Mouse (Mus musculus) intestine, embryonic 15.5 days (tissue): ENCODE measurements around the gene Keap1. TPM values are rescaled to one million over a fixed set of nuclear protein-coding genes. Genes with fewer than 3 reads are reported as not detected.

Experiments used
- ATAC-seq: fragments of 200-750 bp; cut with Nextera tagmentation; 2 replicates; pipeline ENCODE4 v1.8.0; 2017; ENCODE audit warnings: moderate TSS enrichment, moderate library complexity
- H3K27ac ChIP-seq: fragments of 300-500 bp; sonication (generic); 2 replicates; pipeline ENCODE4 v1.5.1; 2015; ENCODE audit warnings: mild to moderate bottlenecking, inconsistent platforms
- H3K27me3 ChIP-seq: fragments of 300-500 bp; sonication (generic); replicated peaks from 2 replicates; pipeline ENCODE4 v1.6.1; 2015; ENCODE audit warnings: inconsistent platforms
- H3K36me3 ChIP-seq: fragments of 300-500 bp; sonication (generic); 2 replicates; pipeline ENCODE4 v1.6.1; 2015; ENCODE audit warnings: inconsistent platforms
- H3K4me1 ChIP-seq: fragments of 300-500 bp; sonication (generic); replicated peaks from 2 replicates; pipeline ENCODE4 v1.6.1; 2015; ENCODE audit warnings: inconsistent platforms
- H3K4me2 ChIP-seq: fragments of 300-500 bp; sonication (generic); replicated peaks from 2 replicates; pipeline ENCODE4 v1.6.1; 2015; ENCODE audit warnings: mild to moderate bottlenecking, inconsistent platforms
- H3K4me3 ChIP-seq: fragments of 300-500 bp; sonication (generic); replicated peaks from 2 replicates; pipeline ENCODE4 v1.5.1; 2015; ENCODE audit warnings: inconsistent platforms
- H3K9ac ChIP-seq: fragments of 300-500 bp; sonication (generic); 2 replicates; pipeline ENCODE4 v1.6.1; 2015; ENCODE audit warnings: inconsistent platforms
- H3K9me3 ChIP-seq: fragments of 300-500 bp; sonication (generic); 2 replicates; pipeline ENCODE4 v1.6.1; 2016; ENCODE audit warnings: inconsistent platforms
- WGBS: fragments of 180-500 bp; shearing (Covaris S2); methylation state at CpG from one replicate; pipeline ENCODE4 v1.1.7; 2015; 5-methylcytosine and 5-hydroxymethylcytosine counted together
- polyA plus RNA-seq: library from polyadenylated mRNA; unstranded; fragments of >200 nt; fragmentation: Nextera tagmentation; extraction: Ambion mirVana; gene quantifications from 2 replicates; pipeline ENCODE4 v1.2.1, GENCODE M21; 2015

Gene Keap1
- polyA plus RNA-seq, 1 experiment from 2014 or later = 55.8 TPM

DNA sequence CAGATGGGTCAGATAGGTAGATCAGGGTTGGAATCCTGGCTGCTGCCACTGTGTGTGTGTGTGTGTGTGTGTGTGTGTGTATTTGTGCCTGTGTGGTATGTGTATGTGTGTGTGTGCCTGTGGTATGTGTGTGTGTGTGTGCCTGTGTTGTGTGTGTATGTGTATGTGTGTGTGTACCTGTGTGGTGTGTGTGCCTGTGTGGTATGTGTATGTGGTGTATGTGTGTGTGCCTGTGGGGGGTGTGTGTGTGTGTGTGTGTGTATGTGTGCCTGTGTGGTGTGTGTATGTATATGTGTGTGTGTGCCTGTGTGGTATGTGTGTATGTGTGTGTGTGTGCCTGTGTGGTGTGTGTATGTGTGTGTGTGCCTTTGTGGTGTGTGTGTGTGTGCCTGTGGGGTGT lies 15.5 kb upstream of the Keap1 start:
- Histone ChIP-seq H3K4me3 (no peak overlapping the region), H3K4me2 (no peak overlapping the region), H3K4me1 (0 out of 2 replicates have a peak, but pooled peaks cover under 1% of the 10 kb centered on the region), H3K9me3 (no peaks in the 10 kb centered on the region), H3K27ac (no peak overlapping the region), H3K27me3 (peaks cover 35% of the 10 kb centered on the region), H3K36me3 (no peaks in the 10 kb centered on the region), H3K9ac (no peak overlapping the region)
- no peak for ATAC-seq

- Histone ChIP-seq H3K27ac (no peak overlapping the region), H3K4me1 (peaks cover 8% of the 10 kb centered on the region; the same call in 1 of the 2 replicates), H3K9ac (no peak overlapping the region), H3K9me3 (no peaks in the 10 kb centered on the region), H3K36me3 (no peaks in the 10 kb centered on the region), H3K27me3 (peaks cover 61% of the 10 kb centered on the region), H3K4me3 (no peak overlapping the region), H3K4me2 (no peak overlapping the region)
- 57% methylated on average over 13 of the region's 13 CpGs for WGBS
- ATAC-seq = no peak; the same call in 1 of the 2 replicates
Measured at GRCm38 (mm10) chr9:21251116-21251735, 12.1 kb upstream of the Keap1 start.

- no peak overlapping the region for H3K9ac ChIP-seq
- no peaks in the 10 kb centered on the region for H3K36me3 ChIP-seq
- peaks cover 68% of the 10 kb centered on the region for H3K27me3 ChIP-seq
- H3K4me1 ChIP-seq = peaks cover 8% of the 10 kb centered on the region; the same call in 1 of the 2 replicates
- H3K9me3 ChIP-seq = no peaks in the 10 kb centered on the region
- H3K27ac ChIP-seq = no peak overlapping the region
- no peak overlapping the region for H3K4me3 ChIP-seq
- H3K4me2 ChIP-seq = no peak overlapping the region
- 57% methylated on average over 2 of the region's 2 CpGs for WGBS
- ATAC-seq = no peak
Measured at GRCm38 (mm10) chr9:21250509-21250908, 11.3 kb upstream of the Keap1 start.

DNA sequence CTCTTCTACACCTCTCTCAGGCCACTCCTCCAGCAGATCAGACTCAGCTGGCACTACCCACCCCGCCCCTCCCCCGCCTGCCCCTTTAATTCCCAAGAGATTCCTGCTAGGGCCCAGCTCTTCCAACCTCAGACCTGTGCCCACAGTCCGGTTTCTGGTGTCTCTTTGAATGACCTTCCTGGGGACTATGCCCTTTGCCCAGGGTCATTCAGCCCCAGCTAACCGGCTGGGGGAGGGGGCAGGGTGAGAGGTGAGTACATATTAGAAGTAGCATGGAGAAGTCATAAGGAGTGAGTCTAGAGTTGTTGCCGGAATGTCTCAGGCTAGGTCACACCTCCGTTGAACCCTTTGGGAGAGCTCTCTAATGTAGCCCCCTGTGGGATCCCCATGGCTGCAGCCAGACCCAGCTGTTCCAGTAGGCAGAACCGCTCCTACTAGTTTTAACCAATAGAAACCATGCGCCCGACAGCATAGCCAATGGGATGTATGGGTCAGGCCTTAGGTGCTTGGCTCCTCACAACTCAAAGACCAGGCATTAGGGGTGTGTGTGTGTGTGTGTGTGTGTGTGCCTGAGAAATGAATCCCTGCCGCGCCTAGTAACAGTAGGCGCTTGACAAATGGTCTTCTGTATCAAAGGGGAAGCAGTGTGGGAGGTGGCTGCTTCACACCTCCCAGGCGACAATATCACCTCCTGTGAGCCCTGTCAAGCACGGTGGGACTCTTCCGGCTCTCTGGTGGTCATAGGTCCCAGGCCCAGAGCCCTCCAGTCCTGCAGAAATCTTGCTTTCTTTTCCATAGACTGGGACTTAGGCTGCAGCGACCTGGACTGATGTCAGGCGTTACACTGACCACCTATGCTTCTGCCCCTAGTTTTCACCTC lies 10.7 kb upstream of the Keap1 start:
- Histone ChIP-seq H3K4me1 (peaks cover 13% of the 10 kb centered on the region), H3K9me3 (no peaks in the 10 kb centered on the region), H3K4me2 (no peak overlapping the region), H3K9ac (no peak overlapping the region), H3K27me3 (peaks cover 75% of the 10 kb centered on the region), H3K36me3 (no peaks in the 10 kb centered on the region), H3K4me3 (no peak overlapping the region), H3K27ac (no peak overlapping the region)
- WGBS = 20% methylated on average over 17 of the region's 17 CpGs
- 0 out of 2 replicates have a peak, but pooled peaks have one; percentile 12 for ATAC-seq

DNA sequence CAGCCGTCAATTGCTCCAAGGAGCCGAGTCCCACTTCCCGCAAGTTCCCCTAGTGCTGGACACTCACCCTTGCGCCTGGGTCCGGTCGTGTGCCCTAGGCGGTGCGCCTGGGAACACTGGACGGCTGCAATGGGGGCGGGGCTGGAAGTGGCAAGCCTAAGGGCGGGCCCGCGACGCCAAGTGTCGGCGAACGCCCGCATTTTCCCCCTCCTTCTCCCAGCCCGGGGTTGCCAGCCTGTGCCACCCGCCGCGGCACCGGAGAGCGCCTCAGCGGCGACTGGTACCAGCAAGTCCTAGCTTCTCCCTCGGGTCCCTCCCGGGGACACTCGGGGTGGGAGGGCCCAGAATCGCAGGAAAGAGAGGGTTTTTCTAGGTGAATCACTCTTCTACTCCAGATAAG lies 9.2 kb upstream of the Keap1 start, which contains the start of gene S1pr5:
S1pr5 (minus strand) TSS at position 118 of the 400 bp plus-strand sequence.
- H3K9me3 ChIP-seq = no peaks in the 10 kb centered on the region
- H3K36me3 ChIP-seq = no peaks in the 10 kb centered on the region
- peak within 1 kb of the TSS; percentile 6; the same call in 1 of the 2 replicates for H3K9ac ChIP-seq
- peaks cover 25% of the 10 kb centered on the region for H3K4me1 ChIP-seq
- H3K27me3 ChIP-seq = peaks cover 90% of the 10 kb centered on the region
- peak within 1 kb of the TSS; percentile 20 for H3K4me3 ChIP-seq
- 2% methylated on average over 30 of the region's 30 CpGs for WGBS
- no peak within 1 kb of the TSS for H3K27ac ChIP-seq
- peak within 1 kb of the TSS; percentile 55 for H3K4me2 ChIP-seq
- no peak for ATAC-seq

GRCm38 (mm10) chr9:21246342-21246741 lies 7.2 kb upstream of the Keap1 start:
- H3K4me1 ChIP-seq = peaks cover 25% of the 10 kb centered on the region
- no peaks in the 10 kb centered on the region for H3K36me3 ChIP-seq
- no peaks in the 10 kb centered on the region for H3K9me3 ChIP-seq
- H3K4me2 ChIP-seq = no peak overlapping the region
- H3K4me3 ChIP-seq = no peak overlapping the region
- H3K9ac ChIP-seq = no peak overlapping the region
- 74% methylated on average over 1 of the region's 1 CpGs for whole genome bisulfite sequencing
- peaks cover 81% of the 10 kb centered on the region for H3K27me3 ChIP-seq
- no peak for ATAC-seq
- no peak overlapping the region for H3K27ac ChIP-seq

DNA sequence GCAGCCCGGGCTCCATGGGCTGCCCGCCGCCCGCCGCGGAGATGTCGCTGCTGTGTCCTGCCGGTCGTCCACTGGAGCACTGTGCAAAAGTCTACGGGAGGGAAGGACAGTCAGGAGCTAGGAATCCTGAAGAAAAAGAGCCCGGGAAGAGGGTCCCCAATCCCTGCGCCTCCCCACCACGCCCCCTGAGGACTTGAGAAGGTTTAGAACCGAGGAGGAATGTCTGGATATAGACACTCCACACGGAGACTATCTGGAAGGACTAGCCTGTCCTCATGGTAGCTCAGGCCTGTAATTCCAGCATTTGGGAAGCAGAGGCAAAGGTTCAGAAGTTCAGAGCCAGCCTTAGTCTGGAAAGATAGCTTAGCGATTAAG lies 5.9 kb upstream of the Keap1 start:
- Histone ChIP-seq H3K4me1 (peaks cover 25% of the 10 kb centered on the region), H3K27ac (no peak overlapping the region), H3K36me3 (no peaks in the 10 kb centered on the region), H3K27me3 (peaks cover 69% of the 10 kb centered on the region), H3K4me3 (peak overlapping the region; percentile 45), H3K9me3 (no peaks in the 10 kb centered on the region), H3K4me2 (peak overlapping the region; percentile 93), H3K9ac (peak overlapping the region; percentile 39)
- 3% methylated on average over 16 of the region's 16 CpGs for WGBS
- ATAC-seq = no peak

- Histone ChIP-seq H3K9ac (peak overlapping the region; percentile 39), H3K27me3 (peaks cover 63% of the 10 kb centered on the region), H3K4me2 (peak overlapping the region; percentile 93), H3K27ac (no peak overlapping the region), H3K4me1 (peaks cover 26% of the 10 kb centered on the region), H3K4me3 (peak overlapping the region; percentile 45), H3K9me3 (no peaks in the 10 kb centered on the region), H3K36me3 (no peaks in the 10 kb centered on the region)
- 1% methylated on average over 72 of the region's 72 CpGs for WGBS
- peak; percentile 44 for ATAC-seq
Measured at GRCm38 (mm10) chr9:21244428-21245112, 5.4 kb upstream of the Keap1 start.

GRCm38 (mm10) chr9:21243826-21244427 lies 4.8 kb upstream of the Keap1 start:
- WGBS = 13% methylated on average over 42 of the region's 42 CpGs
- peak overlapping the region; percentile 45 for H3K4me3 ChIP-seq
- H3K27me3 ChIP-seq = peaks cover 57% of the 10 kb centered on the region
- peaks cover 28% of the 10 kb centered on the region for H3K4me1 ChIP-seq
- H3K27ac ChIP-seq = no peak overlapping the region
- H3K9me3 ChIP-seq = no peaks in the 10 kb centered on the region
- H3K4me2 ChIP-seq = peak overlapping the region; percentile 93
- H3K9ac ChIP-seq = peak overlapping the region; percentile 39
- no peak for ATAC-seq
- no peaks in the 10 kb centered on the region for H3K36me3 ChIP-seq

DNA sequence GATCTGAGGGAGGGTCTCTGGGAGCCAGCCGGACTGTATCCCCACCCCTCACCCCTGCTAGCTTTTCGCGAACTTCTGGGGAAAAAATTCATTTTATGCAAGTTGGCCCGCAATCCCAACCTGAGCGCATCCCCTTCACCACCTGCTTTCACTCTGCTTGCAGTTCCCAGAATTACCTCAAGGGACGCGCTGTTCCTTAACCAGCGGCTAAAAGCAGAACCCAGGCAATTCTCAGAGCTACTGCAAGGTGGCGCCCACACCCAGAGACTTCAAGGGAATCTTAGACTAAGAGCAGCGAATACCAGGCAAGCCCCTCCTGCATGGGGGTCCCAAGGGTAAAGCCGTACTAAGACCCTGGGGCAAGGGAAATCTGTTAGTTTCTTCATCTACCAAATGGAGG lies 2.2 kb upstream of the Keap1 start:
- no peaks in the 10 kb centered on the region for H3K36me3 ChIP-seq
- peaks cover 36% of the 10 kb centered on the region for H3K27me3 ChIP-seq
- H3K4me1 ChIP-seq = peaks cover 35% of the 10 kb centered on the region
- no peak overlapping the region for H3K9ac ChIP-seq
- no peak for ATAC-seq
- H3K4me3 ChIP-seq = no peak overlapping the region
- 8% methylated on average over 11 of the region's 11 CpGs for WGBS
- no peaks in the 10 kb centered on the region for H3K9me3 ChIP-seq
- no peak overlapping the region for H3K4me2 ChIP-seq
- H3K27ac ChIP-seq = no peak overlapping the region

DNA sequence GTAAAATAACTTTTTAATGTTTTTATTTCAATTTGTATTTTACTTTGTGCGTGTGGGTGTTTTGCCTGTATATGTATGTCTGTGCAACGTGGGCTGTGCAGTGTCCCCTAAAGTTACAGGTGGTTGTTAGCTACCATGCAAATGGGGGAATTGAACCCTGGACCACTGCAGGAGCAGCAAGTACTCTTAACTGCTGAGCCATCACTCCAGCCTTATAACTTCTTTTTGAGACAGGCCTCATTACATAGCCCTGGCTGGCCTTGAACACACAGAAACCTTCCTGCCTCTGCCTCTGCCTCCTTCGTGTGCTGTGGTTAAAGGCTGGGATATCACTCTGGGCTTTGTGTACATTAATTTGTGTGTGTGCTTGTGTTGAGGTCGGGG lies 296 bp upstream of the Keap1 start:
- H3K27me3 ChIP-seq = peaks cover 17% of the 10 kb centered on the region
- H3K9me3 ChIP-seq = no peaks in the 10 kb centered on the region
- ATAC-seq = peak; percentile 16; the same call in 1 of the 2 replicates
- 30% methylated on average over 4 of the region's 4 CpGs for WGBS
- peak overlapping the region; percentile 97 for H3K4me3 ChIP-seq
- peak overlapping the region; percentile 76 for H3K4me2 ChIP-seq
- H3K27ac ChIP-seq = peak overlapping the region; percentile 93; the same call in 1 of the 2 replicates
- peaks cover 29% of the 10 kb centered on the region for H3K4me1 ChIP-seq
- H3K36me3 ChIP-seq = 0 out of 2 replicates have a peak, but pooled peaks cover 3% of the 10 kb centered on the region
- peak overlapping the region; percentile 98 for H3K9ac ChIP-seq
